Mouse (Mus musculus) embryonic facial prominence, embryonic 14.5 days (tissue): ENCODE data around the gene Gtdc1. TPM values are rescaled to one million over a fixed set of nuclear protein-coding genes. Genes with fewer than 3 reads are reported as not detected.

Experiments
- ATAC-seq: fragments of 200-750 bp; cut with Nextera tagmentation; 2 replicates; pipeline ENCODE4 v1.8.0; 2017; ENCODE audit warnings: low read depth, moderate number of reproducible peaks, moderate TSS enrichment
- DNase-seq: peaks from one replicate; pipeline ENCODE4 v3.0.0-alpha.2; 2015; ENCODE audit warnings: low spot score
- H3K27ac ChIP-seq: fragments of 300-500 bp; sonication (generic); replicated peaks from 2 replicates; pipeline ENCODE4 v1.5.1; 2014; ENCODE audit warnings: low read depth, mild to moderate bottlenecking, low read length, moderate library complexity
- H3K27me3 ChIP-seq: fragments of 300-500 bp; sonication (generic); replicated peaks from 2 replicates; pipeline ENCODE4 v1.6.1; 2014; ENCODE audit warnings: low read length; ENCODE audit not compliant: control insufficient read depth, insufficient read depth
- H3K36me3 ChIP-seq: fragments of 300-500 bp; sonication (generic); 2 replicates; pipeline ENCODE4 v1.6.1; 2014; ENCODE audit warnings: low read length, mixed read lengths; ENCODE audit not compliant: control insufficient read depth, insufficient read depth
- H3K4me1 ChIP-seq: fragments of 300-500 bp; sonication (generic); 2 replicates; pipeline ENCODE4 v1.6.1; 2014; ENCODE audit warnings: antibody characterized with exemption, low read length; ENCODE audit not compliant: control insufficient read depth, insufficient read depth
- H3K4me2 ChIP-seq: fragments of 300-500 bp; sonication (generic); 2 replicates; pipeline ENCODE4 v1.6.1; 2014; ENCODE audit warnings: low read depth, mild to moderate bottlenecking, low read length, moderate library complexity, mixed read lengths
- H3K4me3 ChIP-seq: fragments of 300-500 bp; sonication (generic); 2 replicates; pipeline ENCODE4 v1.5.1; 2014; ENCODE audit warnings: low read depth, mild to moderate bottlenecking, low read length
- H3K9ac ChIP-seq: fragments of 300-500 bp; sonication (generic); 2 replicates; pipeline ENCODE4 v1.6.1; 2014; ENCODE audit warnings: low read depth, mild to moderate bottlenecking, low read length, moderate library complexity, mixed read lengths
- H3K9me3 ChIP-seq: fragments of 300-500 bp; sonication (generic); 2 replicates; pipeline ENCODE4 v1.6.1; 2016; ENCODE audit warnings: low read length; ENCODE audit not compliant: control insufficient read depth
- WGBS: fragments of 180-500 bp; shearing (Covaris S2); extraction: QIAGEN DNeasy Blood & Tissue Kit; methylation state at CpG from one replicate; pipeline ENCODE4 v1.1.7; 2014; 5-methylcytosine and 5-hydroxymethylcytosine counted together
- polyA plus RNA-seq: library from polyadenylated mRNA; unstranded; fragments of >200 nt; fragmentation: Nextera tagmentation; extraction: Ambion mirVana; gene quantifications from 2 replicates; pipeline ENCODE4 v1.2.1, GENCODE M21; 2014

Gtdc1 gene
- polyA plus RNA-seq, 1 experiment from 2014 or later, result 14.3 TPM

GRCm38 (mm10) chr2:44930951-44931350 lies 3.5 kb upstream of the Gtdc1 start:
- H3K4me2 ChIP-seq, result no peak overlapping the region
- no peak overlapping the region for H3K4me3 ChIP-seq
- peaks cover 3% of the 10 kb centered on the region; the same call in 1 of the 2 replicates for H3K4me1 ChIP-seq
- no peak for ATAC-seq
- no peak overlapping the region for H3K9ac ChIP-seq
- H3K9me3 ChIP-seq, result no peaks in the 10 kb centered on the region
- 64% methylated on average over 3 of the region's 3 CpGs for WGBS
- no peak overlapping the region for H3K27ac ChIP-seq
- DNase-seq, result no peak
- no peaks in the 10 kb centered on the region for H3K27me3 ChIP-seq
- no peaks in the 10 kb centered on the region for H3K36me3 ChIP-seq

GRCm38 (mm10) chr2:44928631-44929030 lies 1.2 kb upstream of the Gtdc1 start:
- H3K4me3 ChIP-seq, result no peak overlapping the region
- 74% methylated on average over 3 of the region's 3 CpGs for WGBS
- H3K36me3 ChIP-seq, result no peaks in the 10 kb centered on the region
- H3K4me1 ChIP-seq, result peaks cover 8% of the 10 kb centered on the region; the same call in 1 of the 2 replicates
- H3K27ac ChIP-seq, result no peak overlapping the region
- DNase-seq (no peak), ATAC-seq (no peak)
- H3K4me2 ChIP-seq, result peak overlapping the region; percentile 71; the same call in 1 of the 2 replicates
- no peak overlapping the region for H3K9ac ChIP-seq
- H3K27me3 ChIP-seq, result no peaks in the 10 kb centered on the region
- no peaks in the 10 kb centered on the region for H3K9me3 ChIP-seq

GRCm38 (mm10) chr2:44926683-44927481 lies 575 bp downstream of the Gtdc1 start:
- Histone ChIP-seq H3K9ac (peak overlapping the region; percentile 95), H3K4me2 (peak overlapping the region; percentile 71), H3K4me1 (peaks cover 8% of the 10 kb centered on the region; the same call in 1 of the 2 replicates), H3K36me3 (no peaks in the 10 kb centered on the region), H3K4me3 (peak overlapping the region; percentile 80), H3K9me3 (no peaks in the 10 kb centered on the region), H3K27me3 (no peaks in the 10 kb centered on the region), H3K27ac (peak overlapping the region; percentile 93)
- WGBS, result 1% methylated on average over 16 of the region's 95 CpGs
- DNase-seq (peak; percentile 96), ATAC-seq (peak; percentile 96)

- Histone ChIP-seq H3K27me3 (no peaks in the 10 kb centered on the region), H3K27ac (peak overlapping the region; percentile 93), H3K9ac (peak overlapping the region; percentile 95), H3K4me1 (peaks cover 8% of the 10 kb centered on the region; the same call in 1 of the 2 replicates), H3K36me3 (no peaks in the 10 kb centered on the region), H3K4me3 (peak overlapping the region; percentile 80), H3K4me2 (peak overlapping the region; percentile 71), H3K9me3 (no peaks in the 10 kb centered on the region)
- peak; percentile 5 for DNase-seq
- no peak for ATAC-seq
- WGBS, result under 1% methylated on average over 17 of the region's 17 CpGs
These were observed 1.2 kb downstream of the Gtdc1 start for GRCm38 (mm10) chr2:44926167-44926682.

GRCm38 (mm10) chr2:44924618-44925017 lies 2.8 kb downstream of the Gtdc1 start:
- no peaks in the 10 kb centered on the region for H3K36me3 ChIP-seq
- no peak overlapping the region for H3K4me2 ChIP-seq
- ATAC-seq, result no peak
- no peak for DNase-seq
- no peaks in the 10 kb centered on the region for H3K9me3 ChIP-seq
- no peak overlapping the region for H3K27ac ChIP-seq
- H3K27me3 ChIP-seq, result no peaks in the 10 kb centered on the region
- H3K4me3 ChIP-seq, result no peak overlapping the region
- peaks cover 8% of the 10 kb centered on the region; the same call in 1 of the 2 replicates for H3K4me1 ChIP-seq
- H3K9ac ChIP-seq, result no peak overlapping the region

- H3K36me3 ChIP-seq, result no peaks in the 10 kb centered on the region
- no peak overlapping the region for H3K27ac ChIP-seq
- WGBS, result 82% methylated on average over 8 of the region's 8 CpGs
- H3K4me3 ChIP-seq, result no peak overlapping the region
- peaks cover 8% of the 10 kb centered on the region; the same call in 1 of the 2 replicates for H3K4me1 ChIP-seq
- DNase-seq (no peak), ATAC-seq (no peak)
- no peak overlapping the region for H3K9ac ChIP-seq
- H3K27me3 ChIP-seq, result no peaks in the 10 kb centered on the region
- no peaks in the 10 kb centered on the region for H3K9me3 ChIP-seq
- no peak overlapping the region for H3K4me2 ChIP-seq
These were observed 4.2 kb downstream of the Gtdc1 start for GRCm38 (mm10) chr2:44923056-44923883.

GRCm38 (mm10) chr2:44922500-44922899 lies 5.0 kb downstream of the Gtdc1 start:
- H3K27ac ChIP-seq, result no peak overlapping the region
- DNase-seq (no peak), ATAC-seq (no peak)
- no peaks in the 10 kb centered on the region for H3K9me3 ChIP-seq
- no peaks in the 10 kb centered on the region for H3K36me3 ChIP-seq
- 92% methylated on average over 2 of the region's 2 CpGs for WGBS
- H3K4me1 ChIP-seq, result peaks cover 8% of the 10 kb centered on the region; the same call in 1 of the 2 replicates
- H3K4me3 ChIP-seq, result no peak overlapping the region
- no peaks in the 10 kb centered on the region for H3K27me3 ChIP-seq
- H3K9ac ChIP-seq, result no peak overlapping the region
- no peak overlapping the region for H3K4me2 ChIP-seq

- Histone ChIP-seq H3K9me3 (no peaks in the 10 kb centered on the region), H3K36me3 (no peaks in the 10 kb centered on the region), H3K9ac (no peak overlapping the region), H3K27me3 (no peaks in the 10 kb centered on the region), H3K4me2 (no peak overlapping the region), H3K4me1 (peaks cover under 1% of the 10 kb centered on the region; the same call in 1 of the 2 replicates), H3K4me3 (no peak overlapping the region), H3K27ac (no peak overlapping the region)
- DNase-seq (no peak), ATAC-seq (no peak)
- 65% methylated on average over 3 of the region's 3 CpGs for WGBS
These were observed 7.0 kb downstream of the Gtdc1 start for GRCm38 (mm10) chr2:44920471-44920870.
